7 mouse cellular contexts compared by ENCODE assay signal in the genomic region with DNA sequence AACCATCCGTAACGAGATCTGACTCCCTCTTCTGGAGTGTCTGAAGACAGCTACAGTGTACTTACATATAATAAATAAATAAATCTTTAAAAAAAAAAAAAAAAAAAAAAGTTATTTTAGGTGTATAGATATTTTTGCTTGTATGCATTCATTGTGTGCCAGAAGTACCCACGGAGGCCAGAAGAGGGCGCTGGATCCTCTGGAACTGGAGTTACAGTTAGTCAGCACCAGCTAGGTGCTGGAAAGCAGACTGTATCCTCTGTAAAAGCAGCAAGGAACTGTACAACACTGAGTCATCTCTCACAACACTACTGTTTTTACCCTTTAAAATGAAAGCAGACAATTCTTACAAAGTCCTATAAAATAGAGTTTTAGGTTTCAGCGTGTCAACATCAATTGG. TPM values are rescaled to one million over a fixed set of nuclear protein-coding genes. Genes with fewer than 3 reads are reported as not detected.
DNase-seq lines count a peak whose midpoint lies in the region; ATAC-seq lines count a peak whose summit lies in the region.

No protein-coding gene starts in this region.

- 49% methylated on average over 3 of the region's 5 CpGs for WGBS in embryonic facial prominence, embryonic 11.5 days
- 39% methylated on average over 3 of the region's 5 CpGs for WGBS in liver, embryonic 13.5 days (ENCODE audit: insufficient replicate concordance)

- no peak overlapping the region for H3K9ac ChIP-seq in embryonic facial prominence, embryonic 11.5 days (replicated peaks; ENCODE audit: low read length)
- H3K9ac ChIP-seq in liver, embryonic 13.5 days: no peak overlapping the region; the same call in 1 of the 2 replicates

- H3K36me3 ChIP-seq in embryonic facial prominence, embryonic 11.5 days (replicated peaks; ENCODE audit: control insufficient read depth, insufficient read depth, low read depth, low read length): no peaks in the 10 kb centered on the region
- H3K36me3 ChIP-seq in liver, embryonic 13.5 days: peaks cover 19% of the 10 kb centered on the region

- DNase-seq in 3134 (ENCODE audit: extremely low read depth, insufficient read length, low spot score) (peak; percentile 21), 416B (ENCODE audit: low read depth) (peak; percentile 86)
- peak; percentile 75 for DNase-seq in adrenal gland, postnatal 25 days
- peak; percentile 64 for DNase-seq in embryonic facial prominence, embryonic 11.5 days (ENCODE audit: low spot score)
- DNase-seq in liver, embryonic 13.5 days: peak; percentile 71
- DNase-seq in right cerebral cortex, postnatal 10 days (ENCODE audit: low spot score in 2 of 2): peak; percentile 74 to 82

- H3K4me1 ChIP-seq in embryonic facial prominence, embryonic 11.5 days (ENCODE audit: control insufficient read depth, insufficient read depth, low read length): no peaks in the 10 kb centered on the region
- peaks cover 49% of the 10 kb centered on the region for H3K4me1 ChIP-seq in liver, embryonic 13.5 days (replicated peaks)

- no peak for ATAC-seq in embryonic facial prominence, embryonic 11.5 days (replicated peaks; ENCODE audit: insufficient number of reproducible peaks, low FRiP score, low TSS enrichment, low read depth)
- peak; percentile 47 for ATAC-seq in inflammation-experienced regulatory T-cells, adult 6 months
- no peak for ATAC-seq in liver, embryonic 13.5 days (ENCODE audit: low read depth)

- H3K27ac ChIP-seq in embryonic facial prominence, embryonic 11.5 days (replicated peaks; ENCODE audit: low read depth, low read length): no peak overlapping the region
- H3K27ac ChIP-seq in liver, embryonic 13.5 days: peak overlapping the region; percentile 73; the same call in 1 of the 2 replicates

- H3K9me3 ChIP-seq in embryonic facial prominence, embryonic 11.5 days (replicated peaks; ENCODE audit: control insufficient read depth, low read length): no peaks in the 10 kb centered on the region
- H3K9me3 ChIP-seq in liver, embryonic 13.5 days (replicated peaks): no peaks in the 10 kb centered on the region

- H3K4me3 ChIP-seq in embryonic facial prominence, embryonic 11.5 days (ENCODE audit: low read depth, low read length): no peak overlapping the region
- H3K4me3 ChIP-seq in liver, embryonic 13.5 days (replicated peaks): peak overlapping the region; percentile 43

- no peak overlapping the region for H3K4me2 ChIP-seq in embryonic facial prominence, embryonic 11.5 days (ENCODE audit: low read depth, low read length)
- H3K4me2 ChIP-seq in liver, embryonic 13.5 days: peak overlapping the region; percentile 73

- H3K27me3 ChIP-seq in embryonic facial prominence, embryonic 11.5 days (ENCODE audit: control insufficient read depth, insufficient read depth, low read length): peaks cover 8% of the 10 kb centered on the region
- peaks cover 4% of the 10 kb centered on the region for H3K27me3 ChIP-seq in liver, embryonic 13.5 days

RNA-seq across cellular contexts. Expression of gene Mkrn1, which starts 4.5 kb away (rescaled TPM):
- total RNA-seq in adrenal gland, postnatal 25 days (2021): 70.6 and 103 TPM in 2 replicates
- polyA plus RNA-seq in embryonic facial prominence, embryonic 11.5 days (2014; fragmentation: Nextera tagmentation; extraction: Ambion mirVana): 55.7 and 59.7 TPM in 2 replicates
- polyA plus RNA-seq in inflammation-experienced regulatory T-cells, adult 6 months (2017; shearing (Covaris generic)): 10 to 100 TPM; 57.0 to 70.0 (median 62.5) TPM
- polyA plus RNA-seq in liver, embryonic 13.5 days (2015; fragmentation: Nextera tagmentation; extraction: Ambion mirVana): 197 and 202 TPM in 2 replicates

RNA-seq across cellular contexts. Expression of gene Rab19, which starts 34.8 kb away (rescaled TPM):
- 0.52 and 1.2 TPM in 2 replicates for total RNA-seq in adrenal gland, postnatal 25 days (2021)
- polyA plus RNA-seq in embryonic facial prominence, embryonic 11.5 days (2014; fragmentation: Nextera tagmentation; extraction: Ambion mirVana): 0.78 and 1.1 TPM in 2 replicates
- 10 to 100 TPM; 60.3 to 92.4 (median 72.6) TPM for polyA plus RNA-seq in inflammation-experienced regulatory T-cells, adult 6 months (2017; shearing (Covaris generic))
- 0.18 and 0.27 TPM in 2 replicates for polyA plus RNA-seq in liver, embryonic 13.5 days (2015; fragmentation: Nextera tagmentation; extraction: Ambion mirVana)

RNA-seq across cellular contexts. Expression of gene Slc37a3, which starts 38.3 kb away (rescaled TPM):
- 29.0 and 40.6 TPM in 2 replicates for total RNA-seq in adrenal gland, postnatal 25 days (2021)
- 44.2 and 47.7 TPM in 2 replicates for polyA plus RNA-seq in embryonic facial prominence, embryonic 11.5 days (2014; fragmentation: Nextera tagmentation; extraction: Ambion mirVana)
- polyA plus RNA-seq in inflammation-experienced regulatory T-cells, adult 6 months (2017; shearing (Covaris generic)): 10 to 100 TPM; 31.0 to 41.8 (median 32.2) TPM
- 6.8 and 8.0 TPM in 2 replicates for polyA plus RNA-seq in liver, embryonic 13.5 days (2015; fragmentation: Nextera tagmentation; extraction: Ambion mirVana)

Comparison
In these comparisons a context has a peak if more than half of its experiments do, and no peak if none do; other contexts are left out.
1. DNase-seq: peak in every context shown above with its lines; median percentile 86 in 416B; 78 in right cerebral cortex, postnatal 10 days; 75 in adrenal gland, postnatal 25 days; 71 in liver, embryonic 13.5 days; 64 in embryonic facial prominence, embryonic 11.5 days; 21 in 3134.
2. RNA of gene Rab19, which starts 34.8 kb away (polyA plus RNA-seq): 60.3 to 92.4 TPM in inflammation-experienced regulatory T-cells, adult 6 months; 0.78 to 1.1 TPM in embryonic facial prominence, embryonic 11.5 days and 0.18 to 0.27 TPM in liver, embryonic 13.5 days; every median in the first group is over 10 times any median in the second.